Mouse (Mus musculus): ENCODE data around the gene Hps4. TPM values are rescaled to one million over a fixed set of nuclear protein-coding genes. Genes with fewer than 3 reads are reported as not detected.
A peak's percentile ranks its signal among the peaks of the same experiment; 100 is the strongest.

The Hps4 gene
- polyA plus RNA-seq, 1 experiment from 2014 or later = 28.8 TPM

DNA sequence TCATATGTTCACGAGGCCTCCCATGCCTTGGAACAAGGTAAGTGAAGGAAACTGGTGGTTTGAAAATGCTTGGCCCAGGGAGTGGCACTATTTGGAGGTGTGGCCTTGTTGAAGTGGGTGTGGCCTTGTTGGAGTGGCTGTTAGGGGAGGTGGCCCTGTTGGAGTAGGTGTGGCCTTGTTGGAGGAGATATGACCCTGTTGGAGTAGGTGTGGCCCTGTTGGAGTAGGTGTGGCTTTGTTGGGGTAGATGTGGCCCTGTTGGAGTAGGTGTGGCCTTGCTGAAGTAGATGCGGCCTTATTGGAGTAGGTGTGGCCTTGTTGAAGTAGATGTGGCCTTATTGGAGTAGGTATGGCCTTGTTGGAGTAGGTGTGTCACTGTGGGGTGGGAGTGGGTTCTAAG lies 43.1 kb downstream of the Hps4 start:
- no peak overlapping the region for H3K9ac ChIP-seq (ENCODE audit: low read depth, low read length)
- no peak for TF ChIP-seq CTCF (IDR thresholded peaks at IDR 0.05; ENCODE audit: low read depth)
- H3K9me3 ChIP-seq (ENCODE audit: control insufficient read depth) = no peaks in the 10 kb centered on the region
- peak; percentile 67 for ATAC-seq
- H3K27ac ChIP-seq (ENCODE audit: low read depth, low read length) = no peak overlapping the region
- H3K36me3 ChIP-seq (ENCODE audit: control insufficient read depth, insufficient read depth) = no peaks in the 10 kb centered on the region; the same call in 1 of the 2 replicates
- H3K4me2 ChIP-seq (replicated peaks; ENCODE audit: low read depth) = no peak overlapping the region
- H3K27me3 ChIP-seq (replicated peaks; ENCODE audit: control insufficient read depth, insufficient read depth, low read length) = no peaks in the 10 kb centered on the region
- no peaks in the 10 kb centered on the region for H3K4me1 ChIP-seq (replicated peaks; ENCODE audit: control insufficient read depth, insufficient read depth, low read length)
- WGBS = 61% methylated on average over 2 of the region's 2 CpGs
- no peak overlapping the region for H3K4me3 ChIP-seq (ENCODE audit: low read depth, low read length)

DNA sequence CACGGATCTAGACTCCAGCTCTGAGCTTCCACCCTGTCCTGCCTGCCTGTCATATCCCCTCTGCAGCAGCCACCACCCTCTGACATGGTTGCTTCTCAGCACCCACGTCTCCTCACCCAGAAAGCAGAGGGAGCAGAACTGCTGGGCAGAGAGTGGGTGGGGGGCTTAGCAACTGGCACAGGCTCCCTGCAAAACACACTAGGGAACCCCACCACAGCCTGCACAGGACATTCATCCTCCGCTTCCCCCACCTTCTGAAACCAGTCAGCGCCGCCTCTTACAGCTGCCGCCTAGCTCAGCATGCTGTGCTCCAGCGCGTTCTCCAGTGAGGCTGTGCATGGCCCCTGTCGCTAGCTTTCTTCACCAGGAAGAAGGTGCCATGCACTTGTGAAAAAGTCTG lies 46.5 kb downstream of the Hps4 start:
- no peak for ATAC-seq
- WGBS = 81% methylated on average over 9 of the region's 9 CpGs
- no peak overlapping the region for H3K4me3 ChIP-seq (ENCODE audit: low read depth, low read length)
- no peak overlapping the region for H3K27ac ChIP-seq (ENCODE audit: low read depth, low read length)
- H3K4me2 ChIP-seq (replicated peaks; ENCODE audit: low read depth) = no peak overlapping the region
- H3K9me3 ChIP-seq (ENCODE audit: control insufficient read depth) = no peaks in the 10 kb centered on the region
- peaks cover 17% of the 10 kb centered on the region; the same call in 1 of the 2 replicates for H3K27me3 ChIP-seq (replicated peaks; ENCODE audit: control insufficient read depth, insufficient read depth, low read length)
- H3K9ac ChIP-seq (ENCODE audit: low read depth, low read length) = no peak overlapping the region
- TF ChIP-seq CTCF (IDR thresholded peaks at IDR 0.05; ENCODE audit: low read depth) = no peak
- H3K36me3 ChIP-seq (ENCODE audit: control insufficient read depth, insufficient read depth) = no peaks in the 10 kb centered on the region
- H3K4me1 ChIP-seq (replicated peaks; ENCODE audit: control insufficient read depth, insufficient read depth, low read length) = no peaks in the 10 kb centered on the region

DNA sequence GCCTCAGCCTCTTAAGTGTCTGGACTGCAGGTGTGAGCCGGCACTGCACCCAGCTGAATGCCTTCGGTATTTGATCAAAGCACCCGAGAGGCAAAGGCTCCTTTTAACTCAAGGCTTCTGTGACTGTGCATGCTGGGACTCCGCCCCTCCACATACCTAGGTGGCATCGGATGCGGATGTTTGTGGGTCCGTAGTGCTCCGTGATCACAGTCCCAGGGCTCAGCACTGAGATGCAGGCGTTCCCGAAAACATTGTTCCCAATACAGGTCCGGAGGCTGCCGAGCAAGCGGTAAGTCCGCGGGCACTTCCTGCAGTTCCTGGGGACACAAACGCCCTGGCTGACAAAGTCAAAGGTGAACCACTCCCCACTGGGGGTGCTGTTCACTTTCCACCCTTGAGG lies 48.1 kb downstream of the Hps4 start:
- no peak for ATAC-seq
- Histone ChIP-seq H3K9ac (ENCODE audit: low read depth, low read length) (no peak overlapping the region), H3K4me2 (replicated peaks; ENCODE audit: low read depth) (no peak overlapping the region), H3K27me3 (replicated peaks; ENCODE audit: control insufficient read depth, insufficient read depth, low read length) (peaks cover 28% of the 10 kb centered on the region), H3K27ac (ENCODE audit: low read depth, low read length) (no peak overlapping the region), H3K4me3 (ENCODE audit: low read depth, low read length) (no peak overlapping the region), H3K36me3 (ENCODE audit: control insufficient read depth, insufficient read depth) (no peaks in the 10 kb centered on the region), H3K9me3 (ENCODE audit: control insufficient read depth) (no peaks in the 10 kb centered on the region), H3K4me1 (replicated peaks; ENCODE audit: control insufficient read depth, insufficient read depth, low read length) (no peaks in the 10 kb centered on the region)
- TF ChIP-seq CTCF (IDR thresholded peaks at IDR 0.05; ENCODE audit: low read depth) = no peak
- WGBS = 44% methylated on average over 16 of the region's 16 CpGs

DNA sequence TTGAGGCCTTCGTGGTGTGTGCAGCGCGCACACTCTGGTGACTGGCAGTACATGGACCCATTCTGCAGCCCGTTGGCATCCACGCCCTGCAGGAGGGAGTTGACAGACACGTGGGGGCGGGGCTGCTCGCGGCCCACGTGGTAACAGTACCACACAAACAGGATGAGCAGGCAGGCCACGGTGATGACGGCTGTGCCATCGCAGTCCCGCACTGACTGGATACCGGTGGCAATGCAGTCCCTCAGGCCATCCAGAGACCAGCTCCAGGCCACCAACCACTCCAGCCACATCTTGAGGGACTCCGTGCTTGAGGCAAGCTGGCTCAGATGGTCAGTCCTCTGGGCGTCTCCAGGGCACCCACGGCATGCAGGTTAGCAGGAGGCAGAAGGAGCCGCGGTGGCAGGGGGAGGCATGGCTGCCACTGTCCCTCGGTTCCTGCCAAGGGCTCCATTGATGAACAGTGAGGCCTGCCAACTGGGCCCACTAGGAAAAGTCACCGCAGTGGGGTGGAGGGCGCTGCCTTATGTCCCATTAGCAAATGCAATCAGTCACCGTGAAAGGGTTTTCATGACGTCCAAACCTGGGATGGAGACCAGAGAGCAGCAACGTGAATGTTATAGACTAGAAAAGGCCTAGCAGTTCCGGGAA lies 48.9 kb downstream of the Hps4 start:
- 65% methylated on average over 27 of the region's 27 CpGs for WGBS
- H3K9me3 ChIP-seq (ENCODE audit: control insufficient read depth) = no peaks in the 10 kb centered on the region
- H3K4me3 ChIP-seq (ENCODE audit: low read depth, low read length) = no peak overlapping the region
- H3K27me3 ChIP-seq (replicated peaks; ENCODE audit: control insufficient read depth, insufficient read depth, low read length) = peaks cover 30% of the 10 kb centered on the region
- H3K4me2 ChIP-seq (replicated peaks; ENCODE audit: low read depth) = no peak overlapping the region
- ATAC-seq = no peak
- no peaks in the 10 kb centered on the region for H3K36me3 ChIP-seq (ENCODE audit: control insufficient read depth, insufficient read depth)
- H3K9ac ChIP-seq (ENCODE audit: low read depth, low read length) = no peak overlapping the region
- H3K4me1 ChIP-seq (replicated peaks; ENCODE audit: control insufficient read depth, insufficient read depth, low read length) = no peaks in the 10 kb centered on the region
- no peak for TF ChIP-seq CTCF (IDR thresholded peaks at IDR 0.05; ENCODE audit: low read depth)
- no peak overlapping the region for H3K27ac ChIP-seq (ENCODE audit: low read depth, low read length)

DNA sequence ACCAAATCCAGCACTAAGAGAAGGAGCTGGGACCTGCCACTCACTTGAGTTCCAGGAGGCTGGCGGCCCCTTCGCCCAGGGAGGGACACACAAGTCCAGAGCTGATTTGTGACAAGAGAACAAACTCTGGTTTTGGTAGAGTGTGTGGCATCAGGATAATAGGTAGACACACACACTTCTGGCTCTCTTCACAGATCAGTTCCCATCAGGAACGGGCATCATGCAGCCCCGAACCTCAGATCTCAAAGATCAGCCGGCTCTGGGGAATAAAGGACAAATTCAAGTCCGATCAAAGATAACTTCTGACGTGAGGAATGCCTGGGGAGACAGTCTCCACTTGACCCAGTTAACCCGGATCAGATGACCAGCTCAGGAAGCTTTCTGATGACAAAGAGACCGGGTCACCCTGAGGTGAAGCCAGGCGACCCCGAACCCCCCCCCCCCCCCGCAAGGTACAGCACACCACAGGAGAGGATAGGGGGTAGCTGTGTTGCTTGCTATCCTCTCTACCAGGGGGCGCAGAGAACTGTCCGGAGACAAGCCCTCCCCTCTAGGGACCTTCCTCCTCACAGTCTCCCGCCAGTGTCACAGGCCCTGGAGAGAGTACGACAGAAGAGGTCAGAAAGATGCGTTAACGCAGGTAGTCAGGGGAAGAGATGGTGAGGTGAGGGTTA lies 51.0 kb downstream of the Hps4 start:
- H3K9me3 ChIP-seq (ENCODE audit: control insufficient read depth) = no peaks in the 10 kb centered on the region
- WGBS = 15% methylated on average over 18 of the region's 18 CpGs
- no peak overlapping the region for H3K9ac ChIP-seq (ENCODE audit: low read depth, low read length)
- no peak for ATAC-seq
- no peak overlapping the region for H3K27ac ChIP-seq (ENCODE audit: low read depth, low read length)
- no peak for TF ChIP-seq CTCF (IDR thresholded peaks at IDR 0.05; ENCODE audit: low read depth)
- peaks cover 30% of the 10 kb centered on the region for H3K27me3 ChIP-seq (replicated peaks; ENCODE audit: control insufficient read depth, insufficient read depth, low read length)
- peak overlapping the region; percentile 74 for H3K4me2 ChIP-seq (replicated peaks; ENCODE audit: low read depth)
- no peaks in the 10 kb centered on the region for H3K36me3 ChIP-seq (ENCODE audit: control insufficient read depth, insufficient read depth)
- no peaks in the 10 kb centered on the region for H3K4me1 ChIP-seq (replicated peaks; ENCODE audit: control insufficient read depth, insufficient read depth, low read length)
- H3K4me3 ChIP-seq (ENCODE audit: low read depth, low read length) = peak overlapping the region; percentile 53

DNA sequence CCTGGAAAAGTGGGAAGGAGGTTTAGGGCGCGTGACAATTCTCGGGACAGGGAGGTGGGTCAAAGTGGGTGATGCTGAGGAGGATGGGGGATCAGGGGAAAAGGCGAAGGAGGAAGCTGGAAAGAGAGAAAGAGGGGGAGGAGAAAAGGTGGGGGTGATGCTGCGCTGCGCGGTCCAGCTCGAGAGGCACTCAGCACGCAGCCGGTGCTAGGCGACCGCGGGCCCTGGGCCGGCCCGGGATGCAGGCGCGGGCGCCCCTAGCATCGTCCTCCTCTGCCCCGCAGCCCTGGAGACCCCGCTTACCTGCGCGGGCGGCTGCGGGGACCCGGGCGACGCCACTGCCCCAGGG lies 51.5 kb downstream of the Hps4 start:
- 2% methylated on average over 26 of the region's 28 CpGs for WGBS
- no peak for TF ChIP-seq CTCF (IDR thresholded peaks at IDR 0.05; ENCODE audit: low read depth)
- Histone ChIP-seq H3K4me1 (replicated peaks; ENCODE audit: control insufficient read depth, insufficient read depth, low read length) (no peaks in the 10 kb centered on the region), H3K27ac (ENCODE audit: low read depth, low read length) (no peak overlapping the region), H3K9ac (ENCODE audit: low read depth, low read length) (no peak overlapping the region), H3K27me3 (replicated peaks; ENCODE audit: control insufficient read depth, insufficient read depth, low read length) (peaks cover 30% of the 10 kb centered on the region), H3K4me3 (ENCODE audit: low read depth, low read length) (peak overlapping the region; percentile 53), H3K4me2 (replicated peaks; ENCODE audit: low read depth) (peak overlapping the region; percentile 74), H3K9me3 (ENCODE audit: control insufficient read depth) (no peaks in the 10 kb centered on the region), H3K36me3 (ENCODE audit: control insufficient read depth, insufficient read depth) (no peaks in the 10 kb centered on the region)
- 0 out of 2 replicates have a peak, but pooled peaks have one; percentile 31 for ATAC-seq
